Mouse (Mus musculus) ovary, postnatal 36 days (tissue): ENCODE measurements at regions not wholly inside any gene's neighbourhood (a gene's known extent, or its start where the extent isn't known, plus 50 kb on each side); places are given as distances from the start of the nearest gene placed in this dataset.

Source experiments
- DNase-seq: peaks from one replicate; pipeline ENCODE4 v3.0.0; 2022; ENCODE audit warnings: low spot score, mixed read lengths

GRCm38 (mm10) chr5:128482617-128483440, 50.0 kb upstream of the Tmem132d start:
- no peak for DNase-seq
